Mouse (Mus musculus): ENCODE measurements around the gene Sycp1.

The Sycp1 gene

DNA sequence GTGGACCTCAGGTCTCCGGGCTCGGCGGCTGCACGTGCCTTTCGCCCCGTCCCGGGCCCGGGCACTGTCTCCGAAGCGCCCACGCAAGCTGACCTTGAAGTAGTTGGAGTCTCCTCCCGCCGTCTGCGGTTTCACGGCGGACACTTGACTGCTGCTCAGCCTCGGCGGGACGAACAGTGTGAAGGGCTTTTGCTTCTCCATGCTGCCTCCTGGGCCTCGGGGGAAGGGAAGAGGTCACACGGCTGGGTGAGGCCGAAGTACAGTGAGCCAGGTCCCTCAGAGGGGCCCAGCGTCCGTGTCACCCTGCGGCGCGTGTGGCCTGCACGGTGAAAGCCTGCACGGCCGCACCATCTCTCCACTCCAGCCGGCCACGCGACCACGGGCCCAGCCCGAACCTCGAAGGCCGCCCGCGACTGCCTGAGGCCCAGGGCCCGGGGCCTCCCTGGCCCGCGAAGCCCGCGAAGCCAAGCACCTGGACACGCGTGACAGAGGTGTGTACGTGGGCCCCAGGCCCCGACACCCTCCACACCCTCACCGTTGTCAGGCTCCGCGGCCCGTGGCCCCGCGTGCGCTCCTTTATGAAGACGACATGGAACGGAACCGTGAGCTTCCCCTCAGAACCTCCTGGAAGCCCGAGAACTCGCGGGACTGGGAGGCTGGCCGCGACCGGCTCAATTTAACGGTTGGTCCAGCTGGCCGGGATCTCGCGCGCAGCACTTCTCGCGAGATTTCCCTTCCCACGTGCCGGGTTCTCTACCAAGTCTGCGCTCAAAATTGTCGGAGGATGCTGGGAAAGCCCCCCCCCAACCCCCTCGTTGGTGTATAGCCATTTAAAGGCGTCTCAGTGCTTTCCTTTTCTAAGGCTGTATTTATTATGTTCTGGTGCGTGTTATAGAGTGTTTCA, at the start of gene Sycp1:
Gene Sycp1 (minus strand): TSS at position 650 of the 904 bp plus-strand sequence.
- no peak for DNase-seq (ENCODE audit: low spot score in 2 of 2)

DNA sequence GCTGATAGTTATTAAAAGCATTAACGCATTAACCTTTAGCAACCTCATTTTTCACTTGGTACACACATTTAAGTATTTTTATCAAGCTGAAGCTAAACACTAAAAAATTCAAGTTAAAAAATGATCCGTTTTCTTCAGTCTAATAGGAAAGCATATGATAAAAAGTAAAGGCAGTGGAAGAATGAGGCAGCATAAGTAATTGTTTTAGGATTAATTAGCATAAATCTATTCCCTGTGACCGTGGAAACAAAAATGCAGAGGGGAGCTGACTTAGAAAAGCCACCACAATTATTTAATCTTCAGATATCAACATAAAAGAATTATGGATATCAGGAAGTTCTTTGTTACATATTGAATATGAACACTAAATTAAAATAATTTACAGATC, 44.4 kb upstream of the Sycp1 start:
- no peak for DNase-seq (ENCODE audit: low spot score in 2 of 2)

DNA sequence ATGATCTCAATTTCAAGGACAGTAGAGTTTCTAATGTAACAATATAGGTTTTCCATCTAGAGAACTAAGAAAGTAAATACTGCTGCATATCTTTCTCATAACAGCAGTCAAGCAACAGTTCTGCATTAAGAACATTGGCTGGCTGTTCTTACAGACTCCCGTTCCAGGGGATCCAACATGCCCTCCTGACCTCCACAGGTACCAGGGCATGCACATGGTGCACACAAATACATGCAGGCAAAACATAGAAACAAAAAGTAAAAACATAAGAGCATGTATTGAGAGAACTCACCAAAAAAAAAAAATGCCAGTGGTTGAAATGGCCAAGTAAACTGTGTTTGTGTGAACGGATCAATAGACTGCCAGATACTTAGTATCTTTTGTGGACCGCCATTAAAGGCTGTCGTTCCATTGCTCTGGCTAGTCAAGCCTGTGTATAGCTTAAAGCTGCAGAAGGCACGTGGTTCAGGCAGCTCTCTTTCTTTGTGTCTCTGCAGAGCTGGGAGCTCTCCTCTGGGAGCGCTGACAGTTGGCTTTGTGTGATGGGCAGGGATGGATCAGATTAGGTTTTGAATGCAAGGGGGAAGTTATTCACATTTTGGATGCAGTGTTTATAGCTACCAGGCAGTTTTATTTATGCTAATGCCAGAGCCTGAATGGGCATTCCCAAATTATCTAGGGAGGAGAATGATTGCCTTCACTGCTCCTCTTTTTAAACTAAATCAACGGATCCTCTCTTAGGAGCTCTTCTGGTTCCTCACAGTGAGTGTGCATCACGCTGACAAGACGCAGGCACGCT, 43.8 kb upstream of the Sycp1 start:
- DNase-seq (ENCODE audit: low spot score in 2 of 2), result no peak

DNA sequence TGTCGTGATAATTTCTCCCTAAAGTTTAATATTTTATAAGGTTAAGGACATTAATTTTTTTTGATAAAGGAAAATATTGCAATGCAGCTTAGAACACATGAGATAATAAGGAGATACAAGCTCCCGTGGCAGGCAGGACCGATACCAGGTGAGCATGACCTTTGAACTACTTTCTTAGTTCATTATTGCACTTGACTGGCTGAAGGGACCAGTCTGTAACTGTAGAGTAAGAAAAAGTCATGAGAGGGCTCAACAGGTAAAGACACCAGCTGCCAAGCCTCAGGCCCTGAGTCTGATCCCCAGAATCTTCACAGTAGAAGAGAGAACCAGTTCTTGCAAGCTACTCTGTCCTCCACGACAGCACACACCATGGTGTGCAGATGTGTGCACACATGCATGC, 41.0 kb upstream of the Sycp1 start:
- no peak for DNase-seq (ENCODE audit: low spot score in 2 of 2)

DNA sequence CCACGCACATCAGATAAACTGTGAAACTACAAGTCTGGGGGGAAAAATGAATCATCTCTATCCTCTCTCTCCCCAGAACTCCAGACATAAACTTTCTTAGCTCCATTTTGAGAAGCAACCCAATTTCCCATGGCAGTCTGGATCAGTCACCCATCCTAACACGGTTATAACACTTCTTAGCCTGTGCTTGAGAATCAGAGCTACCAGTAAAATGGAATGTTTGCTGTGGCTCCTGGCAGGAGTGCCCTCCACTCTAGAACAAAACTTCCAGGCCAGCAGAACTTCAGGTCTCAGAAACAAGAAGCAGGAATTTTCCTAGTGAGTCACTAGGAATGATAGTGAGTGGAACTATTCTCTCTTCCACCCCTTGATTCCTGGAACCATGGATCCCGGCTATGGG, 34.6 kb upstream of the Sycp1 start:
- DNase-seq (ENCODE audit: low spot score in 2 of 2), result no peak

DNA sequence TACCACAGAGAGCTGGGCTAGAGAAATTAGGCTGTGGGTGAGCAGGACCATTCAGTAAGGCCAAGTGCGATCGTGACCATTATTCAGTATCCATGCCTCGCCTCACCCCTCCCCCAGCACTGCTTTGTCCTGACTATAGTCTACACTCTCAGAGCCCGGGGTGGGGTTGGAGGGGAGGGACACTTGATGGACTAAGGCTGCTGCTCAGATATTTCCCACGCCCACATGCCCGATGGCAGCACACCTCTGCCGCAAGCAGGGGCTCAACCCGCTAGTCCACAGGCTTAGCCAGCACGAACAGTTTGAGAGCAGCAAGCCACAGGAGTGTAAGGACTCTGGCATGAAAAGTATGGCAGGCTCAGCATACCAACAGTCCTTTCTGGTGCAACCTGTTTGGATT, 34.2 kb upstream of the Sycp1 start:
- no peak for DNase-seq (ENCODE audit: low spot score in 2 of 2)

DNA sequence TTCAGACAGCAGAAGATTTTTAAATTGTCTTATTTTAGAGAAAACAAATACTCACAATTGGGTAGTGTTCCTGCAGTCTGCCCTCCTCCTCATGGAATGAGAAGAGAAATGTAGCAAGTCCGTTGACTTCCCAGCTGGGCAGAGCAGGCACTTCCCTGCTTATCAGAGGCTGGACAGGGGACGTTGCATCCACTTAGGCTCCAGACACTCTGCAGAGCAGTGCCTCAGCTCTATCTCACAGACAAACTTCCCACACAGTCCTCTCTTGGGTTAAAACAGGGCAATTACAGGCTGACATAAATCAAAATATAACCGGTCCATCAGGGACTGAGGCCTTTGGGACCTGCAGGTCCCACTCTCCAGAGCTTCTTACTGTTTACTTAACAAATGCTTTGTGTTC, 28.1 kb upstream of the Sycp1 start, which contains the start of gene Nr1h5:
Gene Nr1h5 (minus strand): TSS at position 101 of the 400 bp plus-strand sequence.
- no peak for DNase-seq (ENCODE audit: low spot score in 2 of 2)

DNA sequence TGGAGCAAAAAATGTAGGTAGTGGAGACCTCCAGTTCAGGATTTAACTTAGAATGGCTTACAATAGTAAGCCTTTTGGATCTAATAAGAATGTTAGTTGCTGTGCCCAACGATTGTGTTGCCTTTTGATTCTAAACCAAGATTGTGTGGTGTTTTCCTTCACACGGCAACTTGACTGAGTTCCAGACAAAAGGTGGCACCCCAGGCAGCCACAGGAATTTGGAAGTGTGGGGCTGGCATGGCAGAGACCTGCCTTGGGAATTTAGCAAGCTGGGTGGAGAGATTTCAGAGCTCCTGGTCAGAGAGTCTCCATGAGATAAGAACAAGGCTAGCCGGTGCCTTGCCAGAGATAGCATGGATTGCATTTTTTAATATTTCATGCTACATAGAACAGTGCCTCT, 19.7 kb upstream of the Sycp1 start:
- no peak for DNase-seq (ENCODE audit: low spot score in 2 of 2)

DNA sequence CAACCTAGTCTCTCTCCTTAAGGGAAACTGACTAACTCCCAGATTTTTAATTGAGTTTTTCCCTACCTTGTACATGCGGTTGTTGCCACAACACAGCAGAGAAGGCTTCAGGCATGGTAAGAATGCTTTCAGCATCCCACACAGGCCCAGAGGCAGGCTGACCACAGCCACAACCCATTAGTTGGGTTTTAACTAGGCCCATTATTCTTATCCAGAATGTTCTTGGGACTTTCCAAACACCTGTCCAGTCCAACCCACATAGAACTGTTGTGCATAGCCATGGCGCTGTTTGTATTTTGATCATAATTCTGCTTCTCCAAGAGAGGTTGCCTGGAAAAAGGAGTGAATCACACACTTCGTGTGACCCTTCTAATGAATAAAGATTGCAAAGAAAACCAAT, 19.2 kb upstream of the Sycp1 start:
- no peak for DNase-seq (ENCODE audit: low spot score in 2 of 2)

DNA sequence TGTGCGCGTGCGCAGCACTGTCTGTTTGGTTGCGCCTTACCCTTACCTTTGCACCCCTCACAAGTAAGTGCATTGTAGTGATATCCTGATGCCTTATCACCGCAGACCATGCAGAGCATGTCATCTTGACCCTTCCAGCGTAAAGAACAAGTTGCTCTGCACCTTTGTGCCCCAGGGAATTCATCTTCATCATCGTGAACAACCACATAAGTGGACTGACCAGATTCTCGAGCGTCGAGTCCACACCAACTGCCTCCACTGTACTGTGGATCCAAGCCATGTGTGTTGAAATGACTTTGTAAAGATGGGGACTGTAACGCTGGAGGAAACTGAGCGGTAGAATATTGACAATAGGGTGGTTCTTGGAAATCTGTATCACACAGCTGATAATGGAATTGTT, 18.6 kb upstream of the Sycp1 start:
- no peak for DNase-seq (ENCODE audit: low spot score in 2 of 2)

DNA sequence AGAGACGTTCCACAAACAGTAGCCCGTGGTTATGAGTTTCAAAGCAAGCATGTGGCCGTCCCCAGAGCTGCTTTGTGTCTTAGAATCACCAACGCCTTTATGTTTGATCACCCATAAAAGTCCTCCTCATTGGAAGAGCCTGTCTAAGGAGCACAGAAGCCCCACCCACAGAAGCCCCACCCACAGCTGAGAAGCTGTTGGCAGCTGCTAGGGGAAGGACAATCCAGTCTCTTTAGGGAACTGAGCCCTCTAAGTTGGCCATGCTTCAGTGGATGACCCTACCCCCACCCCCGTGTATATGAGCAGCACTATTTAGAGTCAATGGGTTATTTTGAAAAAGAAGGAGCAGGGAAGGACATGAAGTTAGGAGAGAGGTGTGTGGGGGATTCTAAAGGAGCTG, 11.0 kb upstream of the Sycp1 start:
- DNase-seq (ENCODE audit: low spot score in 2 of 2), result no peak

DNA sequence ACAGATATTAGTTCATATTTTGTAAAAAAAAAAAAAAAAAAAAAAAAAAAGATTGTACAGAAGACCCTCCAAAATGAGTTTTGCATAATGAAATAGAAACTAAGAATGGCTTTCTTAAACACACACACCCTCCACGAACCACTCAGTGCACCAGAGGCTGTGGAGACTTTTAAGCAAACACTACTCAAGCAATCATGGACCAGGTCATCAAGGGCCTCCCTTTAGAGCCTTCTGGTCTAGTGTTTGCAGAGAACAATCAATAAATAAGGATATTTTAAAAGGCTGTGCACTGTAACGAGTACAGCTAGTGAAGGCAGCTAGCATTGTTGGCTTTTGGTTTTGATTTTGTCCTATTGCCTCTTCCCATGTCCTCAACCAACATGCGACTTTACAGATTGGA, 10.4 kb upstream of the Sycp1 start:
- DNase-seq (ENCODE audit: low spot score in 2 of 2), result no peak

DNA sequence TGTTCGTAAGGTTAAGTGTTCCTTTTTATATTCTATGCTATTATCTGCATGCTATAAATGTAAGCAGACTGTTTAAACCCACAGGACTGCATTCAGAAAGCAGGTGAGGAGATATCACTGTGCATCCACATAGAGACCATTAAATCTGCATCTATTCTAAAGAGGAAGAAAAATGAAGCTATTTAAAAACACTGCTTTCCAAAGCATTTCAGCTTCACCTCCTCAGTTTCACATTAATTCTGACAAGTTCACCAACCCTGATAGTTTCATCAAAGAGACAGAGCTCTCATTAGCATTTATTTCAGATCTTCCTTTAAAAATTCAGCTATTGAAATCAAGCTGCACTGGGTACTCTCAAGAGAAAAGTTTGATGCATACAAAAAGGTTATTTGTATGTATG, 2.2 kb upstream of the Sycp1 start:
- DNase-seq (ENCODE audit: low spot score in 2 of 2), result no peak

DNA sequence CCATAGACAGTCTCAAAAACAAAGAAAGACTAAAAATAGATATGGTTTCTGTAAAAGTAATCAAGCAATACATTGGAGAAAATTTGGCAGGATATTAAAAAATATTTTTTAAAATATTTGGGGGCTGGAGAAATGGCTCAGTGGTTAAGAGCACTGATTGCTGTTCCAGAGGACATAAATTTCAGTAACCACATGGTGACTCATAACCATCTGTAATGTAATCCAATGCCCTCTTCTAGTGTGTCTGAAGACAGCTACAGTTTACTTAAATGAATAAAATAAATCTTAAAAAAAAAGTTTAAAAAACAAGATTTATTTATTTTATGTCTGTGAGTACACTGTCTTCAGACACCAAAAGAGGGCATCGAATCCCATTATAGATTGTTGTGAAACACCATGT, 36.8 kb downstream of the Sycp1 start:
- no peak for DNase-seq (ENCODE audit: low spot score in 2 of 2)

DNA sequence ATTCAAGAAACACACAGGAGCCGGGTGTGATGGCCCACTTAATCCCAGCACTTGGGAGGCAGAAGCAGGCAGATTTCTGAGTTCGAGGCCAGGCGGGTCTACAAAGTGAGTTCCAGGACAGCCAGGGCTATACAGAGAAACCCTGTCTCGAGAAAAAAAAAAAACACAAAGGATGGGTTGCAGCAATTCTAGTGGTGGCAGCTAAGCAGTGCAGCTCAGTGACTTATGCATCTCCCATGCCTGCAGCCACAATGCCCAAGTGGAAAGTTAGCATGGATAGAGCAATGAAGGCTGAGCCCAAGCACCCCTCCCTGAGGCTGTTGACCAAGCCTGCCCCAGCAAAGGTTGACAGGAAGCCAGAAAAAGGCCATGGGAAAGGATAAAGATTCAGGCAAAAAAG, 55.4 kb downstream of the Sycp1 start:
- no peak for DNase-seq (ENCODE audit: low spot score in 2 of 2)

DNA sequence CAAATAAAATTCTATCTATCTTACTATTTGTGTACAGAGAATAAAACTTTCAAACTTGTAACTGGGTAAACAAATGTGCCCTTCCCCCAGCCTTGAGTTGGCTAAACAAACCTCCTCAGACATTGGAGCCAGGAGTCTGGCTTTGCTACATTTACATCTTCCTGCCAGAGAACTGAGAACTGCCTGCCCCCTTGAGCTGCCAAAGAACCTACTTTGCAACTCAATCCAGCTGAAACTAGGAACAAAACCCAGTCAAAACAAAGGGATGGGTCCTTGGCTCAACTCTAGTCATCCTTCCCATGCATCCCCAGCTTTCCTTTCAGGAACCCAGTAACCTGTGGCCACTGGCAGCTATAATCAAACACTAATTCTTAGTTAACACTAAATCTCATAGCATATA, 87.2 kb downstream of the Sycp1 start:
- no peak for DNase-seq (ENCODE audit: low spot score in 2 of 2)

DNA sequence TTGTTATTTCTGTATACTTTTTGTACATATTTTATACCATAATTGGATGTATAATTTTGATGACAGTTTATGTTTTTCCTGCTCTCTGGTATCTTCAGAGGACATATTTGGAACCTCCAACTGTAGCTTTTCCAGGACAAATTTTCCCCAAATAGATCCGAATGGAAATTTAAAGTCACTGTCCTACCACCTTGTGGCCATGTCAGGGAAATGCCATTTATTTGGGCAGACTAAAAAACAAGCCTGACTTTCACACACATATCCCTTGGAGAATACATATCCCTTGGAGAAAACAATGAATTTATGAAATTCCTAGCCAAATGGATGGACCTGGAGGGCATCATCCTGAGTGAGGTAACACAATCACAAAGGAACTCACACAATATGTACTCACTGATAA, 93.5 kb downstream of the Sycp1 start:
- no peak for DNase-seq (ENCODE audit: low spot score in 2 of 2)

DNA sequence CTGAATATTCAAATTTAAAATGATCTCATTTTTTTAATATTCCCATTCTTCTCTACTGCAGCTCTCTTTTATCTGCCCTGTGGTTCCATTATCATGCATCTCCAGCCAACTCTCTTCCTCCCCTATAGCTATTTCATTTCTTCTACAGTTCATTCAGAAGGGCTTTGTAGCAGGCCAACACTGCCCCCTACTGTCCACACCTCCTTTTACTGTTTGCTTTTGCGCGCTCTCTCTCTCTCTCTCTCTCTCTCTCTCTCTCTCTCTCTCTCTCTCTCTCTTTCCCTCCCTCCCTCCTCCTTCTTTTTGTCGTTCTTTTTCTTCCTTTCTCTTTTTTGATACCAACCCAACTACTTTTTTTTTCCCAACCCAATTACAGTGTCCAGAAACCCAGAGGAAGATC, 132.0 kb downstream of the Sycp1 start:
- DNase-seq (ENCODE audit: low spot score in 2 of 2), result peak; percentile 56 to 75

DNA sequence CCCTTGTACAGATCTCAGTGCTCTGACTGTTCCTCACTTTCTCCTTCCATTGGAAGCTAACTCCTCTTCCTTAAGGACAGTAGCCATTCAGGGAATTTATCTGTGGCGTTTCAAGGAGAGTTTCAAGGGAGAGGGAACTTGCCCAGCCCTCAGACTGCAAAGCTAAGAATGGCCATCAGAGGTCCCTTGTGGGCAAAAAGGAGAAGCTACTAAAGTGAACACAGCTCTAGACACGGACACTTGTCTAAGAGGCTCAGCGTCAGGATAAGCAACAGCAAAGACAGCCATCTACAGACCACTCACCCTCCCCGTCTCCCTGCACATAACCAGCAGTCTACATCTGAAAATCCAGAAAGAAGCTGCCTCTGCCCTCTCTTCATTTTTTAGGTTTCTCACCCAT, 148.5 kb downstream of the Sycp1 start:
- DNase-seq (ENCODE audit: low spot score in 2 of 2), result no peak

DNA sequence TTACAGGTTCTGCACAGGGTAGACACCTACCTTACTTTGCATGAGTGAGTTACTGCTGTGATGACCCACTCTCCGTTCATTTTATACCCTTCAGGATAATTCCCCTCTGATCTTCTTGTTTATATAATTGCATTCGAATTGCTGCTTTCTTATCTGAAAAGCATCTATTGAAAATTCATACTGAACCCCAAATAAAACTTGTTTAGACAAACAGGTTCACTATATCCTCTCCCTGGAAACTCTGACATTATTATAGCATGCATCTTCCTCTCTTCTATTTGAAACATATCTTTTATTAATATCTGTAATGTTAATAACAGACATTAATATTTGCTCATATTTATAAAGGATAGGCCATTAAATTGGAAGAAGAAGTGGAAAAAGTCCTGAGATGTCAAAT, 153.3 kb downstream of the Sycp1 start, which contains the start of gene Tshb:
Gene Tshb (minus strand): TSS at position 101 of the 400 bp plus-strand sequence.
- DNase-seq (ENCODE audit: low spot score in 2 of 2), result no peak

DNA sequence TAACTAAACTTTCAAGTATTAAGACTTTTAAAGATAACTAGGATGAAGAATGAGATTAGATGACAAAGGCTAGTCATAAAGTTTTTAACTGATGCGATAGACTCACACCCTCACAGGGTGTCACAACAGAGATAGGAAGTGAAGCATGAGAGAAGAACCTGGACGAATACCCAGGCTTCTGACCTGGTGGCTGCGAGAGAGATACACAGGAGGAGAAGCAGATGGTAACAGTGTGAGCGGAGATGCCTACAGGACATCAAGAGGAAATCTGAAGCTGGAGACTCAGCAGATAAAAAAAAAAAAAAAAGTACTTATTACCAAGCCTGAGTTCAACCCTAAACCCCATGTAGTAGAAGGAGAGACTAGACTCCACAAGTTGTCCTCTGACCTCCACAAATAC, 162.9 kb downstream of the Sycp1 start:
- DNase-seq (ENCODE audit: low spot score in 2 of 2), result no peak
